Mouse (Mus musculus) liver, postnatal 0 days (tissue): ENCODE measurements around the gene Cyp3a44. TPM values are rescaled to one million over a fixed set of nuclear protein-coding genes. Genes with fewer than 3 reads are reported as not detected.
"Not testable (repeated sequence)": the region's sequence is repeated elsewhere in the genome, so short reads cannot be mapped to it uniquely, and the experiment has no call there.

Experiments
- ATAC-seq: fragments of 200-750 bp; cut with Nextera tagmentation; 2 replicates; pipeline ENCODE4 v1.8.0; 2017; ENCODE audit warnings: mild to moderate bottlenecking, moderate library complexity
- DNase-seq: peaks from one replicate; pipeline ENCODE4 v3.0.0-alpha.2; 2016
- H3K27ac ChIP-seq: fragments of 300-500 bp; sonication (generic); 2 replicates; pipeline ENCODE4 v1.5.1; 2014; ENCODE audit warnings: antibody characterized with exemption, moderate library complexity, mild to moderate bottlenecking, low read depth
- H3K27me3 ChIP-seq: fragments of 300-500 bp; sonication (generic); 2 replicates; pipeline ENCODE4 v1.6.1; 2014; ENCODE audit warnings: low read length, control low read depth, mixed read lengths; ENCODE audit not compliant: insufficient read depth
- H3K36me3 ChIP-seq: fragments of 300-500 bp; sonication (generic); replicated peaks from 2 replicates; pipeline ENCODE4 v1.6.1; 2014; ENCODE audit warnings: mild to moderate bottlenecking, control low read depth, low read length, moderate library complexity, mixed read lengths; ENCODE audit not compliant: insufficient read depth
- H3K4me1 ChIP-seq: fragments of 300-500 bp; sonication (generic); 2 replicates; pipeline ENCODE4 v1.6.1; 2014; ENCODE audit warnings: antibody characterized with exemption, mild to moderate bottlenecking, control low read depth; ENCODE audit not compliant: insufficient read depth
- H3K4me2 ChIP-seq: fragments of 300-500 bp; sonication (generic); 2 replicates; pipeline ENCODE4 v1.6.1; 2014; ENCODE audit warnings: low read depth, mild to moderate bottlenecking, low read length, moderate library complexity, mixed read lengths
- H3K4me3 ChIP-seq: fragments of 300-500 bp; sonication (generic); 2 replicates; pipeline ENCODE4 v1.5.1; 2014; ENCODE audit warnings: low read depth, low read length
- H3K9ac ChIP-seq: fragments of 300-500 bp; sonication (generic); replicated peaks from 2 replicates; pipeline ENCODE4 v1.6.1; 2014; ENCODE audit warnings: mild to moderate bottlenecking, moderate library complexity
- H3K9me3 ChIP-seq: fragments of 300-500 bp; sonication (generic); 2 replicates; pipeline ENCODE4 v1.6.1; 2016; ENCODE audit warnings: mild to moderate bottlenecking, control low read depth, low read length, mixed read lengths
- EP300 ChIP-seq: IDR thresholded peaks from 2 replicates; pipeline ENCODE4 v1.6.1; 2016; ENCODE audit warnings: antibody characterized with exemption, low read depth, mild to moderate bottlenecking
- WGBS: fragments of 180-500 bp; shearing (Covaris S2); extraction: QIAGEN DNeasy Blood & Tissue Kit; methylation state at CpG from one replicate; pipeline ENCODE4 v1.1.7; 2014; ENCODE audit not compliant: insufficient replicate concordance; 5-methylcytosine and 5-hydroxymethylcytosine counted together
- polyA plus RNA-seq: library from polyadenylated mRNA; unstranded; fragments of >200 nt; fragmentation: Nextera tagmentation; extraction: Ambion mirVana; gene quantifications from 2 replicates; pipeline ENCODE4 v1.2.1, GENCODE M21; 2015

The Cyp3a44 gene
- polyA plus RNA-seq: 143 and 144 TPM in 2 replicates

DNA sequence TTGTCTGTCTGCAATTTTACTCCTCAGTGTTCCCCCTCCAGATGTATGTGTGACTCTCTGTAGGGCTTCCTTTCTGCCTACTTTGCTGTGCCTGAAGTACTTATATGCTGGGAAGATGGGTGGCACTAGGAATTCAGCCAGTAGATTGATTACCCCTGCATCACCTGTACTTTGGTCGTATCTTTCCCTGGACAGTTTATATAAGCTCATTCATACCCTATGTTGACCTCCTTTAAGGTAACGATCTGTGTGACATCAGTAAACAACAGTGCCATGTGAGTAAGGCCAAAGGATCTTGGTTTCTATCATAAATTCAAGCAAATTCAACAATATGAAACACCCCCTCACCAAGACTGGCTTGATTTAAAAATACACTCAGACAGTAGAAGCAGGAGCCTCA lies at the start of gene Cyp3a44:
Gene Cyp3a44 (minus strand): TSS at position 79 of the 400 bp plus-strand sequence.
- H3K9me3 ChIP-seq, H3K4me2 ChIP-seq, H3K9ac ChIP-seq, H3K36me3 ChIP-seq, H3K4me1 ChIP-seq, H3K27ac ChIP-seq, H3K27me3 ChIP-seq: not testable (repeated sequence)
- ATAC-seq (peak; percentile 88), DNase-seq (peak; percentile 15)
- 47% methylated on average over 2 of the region's 2 CpGs for WGBS
- H3K4me3 ChIP-seq: 0 out of 2 replicates have a peak within 1 kb of the TSS, but pooled peaks have one; percentile 4
- peak; percentile 69 for TF ChIP-seq EP300

DNA sequence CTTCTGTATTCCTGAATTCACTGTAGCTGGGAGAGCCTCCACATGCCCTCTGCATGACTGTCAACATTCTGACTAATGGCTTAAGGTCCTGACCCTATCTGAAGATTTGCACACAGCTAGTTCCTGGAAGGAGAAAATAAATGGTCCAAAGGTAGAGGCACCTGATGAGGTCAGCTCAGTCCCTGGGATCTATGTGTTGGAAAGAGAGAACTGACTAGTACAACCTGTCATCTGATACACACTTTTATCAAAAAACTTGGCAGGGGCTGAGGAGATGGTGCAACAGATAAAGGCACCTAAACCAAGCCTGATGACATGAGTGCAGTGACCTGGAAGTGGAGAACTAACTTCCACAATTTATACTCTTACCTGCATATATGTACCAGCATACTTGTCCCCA lies 5.4 kb downstream of the Cyp3a44 start:
- H3K4me2 ChIP-seq, H3K27me3 ChIP-seq, H3K4me1 ChIP-seq, H3K4me3 ChIP-seq, H3K27ac ChIP-seq, H3K9me3 ChIP-seq, H3K9ac ChIP-seq, H3K36me3 ChIP-seq: not testable (repeated sequence)
- DNase-seq (peak; percentile 33), ATAC-seq (peak; percentile 84)
- TF ChIP-seq EP300: peak; percentile 62

DNA sequence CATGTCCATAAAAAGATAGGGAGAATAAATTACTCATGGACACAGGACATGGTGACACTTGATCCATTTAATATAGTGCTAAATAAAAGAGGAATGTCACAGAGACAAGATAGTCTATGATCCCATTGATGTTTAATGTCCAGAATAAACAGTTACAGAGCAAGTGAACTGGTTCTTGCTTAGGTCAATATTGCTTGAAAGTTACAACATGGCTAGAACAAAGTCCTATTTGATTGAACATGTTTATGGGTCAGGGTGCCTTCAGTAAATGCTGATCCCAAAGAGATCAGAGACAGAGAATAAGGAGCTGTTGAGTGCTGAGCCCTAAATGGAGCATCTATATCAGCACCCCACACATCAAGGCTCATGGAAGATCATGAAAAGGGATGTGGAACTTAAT lies 12.4 kb downstream of the Cyp3a44 start:
- H3K27me3 ChIP-seq, H3K9ac ChIP-seq, H3K4me2 ChIP-seq, H3K4me1 ChIP-seq, H3K4me3 ChIP-seq, H3K9me3 ChIP-seq, H3K36me3 ChIP-seq, DNase-seq: not testable (repeated sequence)
- ATAC-seq: peak; percentile 66
- TF ChIP-seq EP300: peak; percentile 76
- H3K27ac ChIP-seq: peak overlapping the region; percentile 76

DNA sequence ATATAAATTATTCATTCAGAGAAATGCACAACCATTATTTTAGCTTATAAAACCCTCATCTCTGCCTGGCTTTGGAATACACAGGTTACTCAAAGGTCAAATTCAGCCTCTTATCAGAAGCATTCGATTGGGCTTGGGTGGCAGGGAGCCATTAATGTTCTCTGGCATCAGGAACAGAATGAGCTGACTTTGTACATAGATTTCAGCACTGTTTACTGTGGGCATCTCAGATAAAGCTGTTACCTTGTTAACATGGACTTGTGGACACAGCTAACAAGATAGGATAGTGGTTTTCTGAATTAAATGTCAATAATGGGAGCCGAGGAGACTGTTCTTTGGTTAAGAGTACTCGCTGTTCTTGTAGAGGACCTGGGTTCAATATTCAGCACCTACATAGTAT lies 68.2 kb downstream of the Cyp3a44 start:
- not testable (repeated sequence) for H3K4me1 ChIP-seq, H3K4me2 ChIP-seq, H3K27me3 ChIP-seq, H3K9me3 ChIP-seq, H3K36me3 ChIP-seq, H3K27ac ChIP-seq, H3K9ac ChIP-seq, DNase-seq, H3K4me3 ChIP-seq
- TF ChIP-seq EP300: peak; percentile 63
- 48% methylated on average over 3 of the region's 3 CpGs for WGBS
- ATAC-seq: peak; percentile 91

Other genes starting within 250 kb of the Cyp3a44 start
- 0.96 and 2.0 TPM in 2 replicates for gene Cyp3a41b, start 221.1 kb downstream of the Cyp3a44 start, polyA plus RNA-seq
- 188 and 236 TPM in 2 replicates for gene Cyp3a41a, start 85.7 kb downstream of the Cyp3a44 start, polyA plus RNA-seq
- 678 and 856 TPM in 2 replicates for gene Cyp3a11, start 74.1 kb upstream of the Cyp3a44 start, polyA plus RNA-seq
- gene Cyp3a25, start 203.7 kb upstream of the Cyp3a44 start, polyA plus RNA-seq: 281 and 351 TPM in 2 replicates